Mouse (Mus musculus): ENCODE measurements around the gene Ssr2.
"Not testable (repeated sequence)": the region's sequence is repeated elsewhere in the genome, so short reads cannot be mapped to it uniquely, and the experiment has no call there.

Gene Ssr2

GRCm38 (mm10) chr3:88596547-88596946 lies 20.9 kb downstream of the Ssr2 start:
- DNase-seq (ENCODE audit: low spot score in 2 of 2) = not testable (repeated sequence)

DNA sequence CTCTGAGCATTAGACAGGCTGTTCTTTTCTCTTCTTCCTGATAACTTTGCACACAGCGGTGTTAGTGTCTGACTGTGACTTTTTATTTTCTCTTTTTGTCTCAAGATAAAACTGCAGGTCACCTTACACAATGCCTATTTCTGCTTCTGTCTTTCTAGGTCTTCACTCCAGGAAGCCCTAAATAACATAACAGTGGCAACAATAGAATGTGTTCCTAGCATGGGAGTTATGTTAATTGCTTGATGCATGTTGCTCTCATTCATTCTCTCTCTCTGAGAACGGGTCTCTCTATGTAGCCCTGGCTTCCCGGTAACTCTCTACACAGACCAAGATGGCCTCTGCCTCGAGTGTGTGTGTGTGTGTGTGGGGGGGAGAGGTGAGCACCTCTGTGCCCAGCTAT lies 26.8 kb downstream of the Ssr2 start:
- no peak for DNase-seq (ENCODE audit: low spot score in 2 of 2)

DNA sequence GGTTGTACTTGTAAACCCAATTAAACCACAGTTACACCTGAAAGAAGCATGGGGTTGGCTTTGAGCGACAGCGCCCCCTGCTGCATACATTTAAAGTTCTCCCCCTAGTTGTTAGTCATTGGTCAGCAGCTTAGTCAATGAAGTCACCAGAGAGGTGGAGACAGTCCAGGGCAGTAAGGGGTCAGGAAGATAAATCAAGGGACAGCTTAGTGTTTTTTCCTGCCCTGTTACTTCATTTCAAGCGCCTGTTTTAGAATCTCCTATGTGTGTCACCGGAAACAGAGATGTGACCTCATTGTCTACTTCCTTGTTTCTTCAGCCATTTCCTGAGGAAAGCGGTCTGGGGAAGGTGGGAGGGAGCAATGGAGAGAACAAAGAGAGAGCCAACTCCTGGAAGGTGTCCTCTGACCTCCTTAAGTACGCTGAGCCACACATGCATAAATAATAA lies 28.1 kb downstream of the Ssr2 start:
- DNase-seq (ENCODE audit: low spot score in 2 of 2) = peak; percentile 48 to 68

GRCm38 (mm10) chr3:88604863-88605262 lies 29.2 kb downstream of the Ssr2 start:
- no peak for DNase-seq (ENCODE audit: low spot score in 2 of 2)

GRCm38 (mm10) chr3:88605666-88606065 lies 30.0 kb downstream of the Ssr2 start, which contains the start of gene Arhgef2:
TSS of gene Arhgef2 (plus strand) at chr3:88605966.
- not testable (repeated sequence) for DNase-seq (ENCODE audit: low spot score in 2 of 2)

DNA sequence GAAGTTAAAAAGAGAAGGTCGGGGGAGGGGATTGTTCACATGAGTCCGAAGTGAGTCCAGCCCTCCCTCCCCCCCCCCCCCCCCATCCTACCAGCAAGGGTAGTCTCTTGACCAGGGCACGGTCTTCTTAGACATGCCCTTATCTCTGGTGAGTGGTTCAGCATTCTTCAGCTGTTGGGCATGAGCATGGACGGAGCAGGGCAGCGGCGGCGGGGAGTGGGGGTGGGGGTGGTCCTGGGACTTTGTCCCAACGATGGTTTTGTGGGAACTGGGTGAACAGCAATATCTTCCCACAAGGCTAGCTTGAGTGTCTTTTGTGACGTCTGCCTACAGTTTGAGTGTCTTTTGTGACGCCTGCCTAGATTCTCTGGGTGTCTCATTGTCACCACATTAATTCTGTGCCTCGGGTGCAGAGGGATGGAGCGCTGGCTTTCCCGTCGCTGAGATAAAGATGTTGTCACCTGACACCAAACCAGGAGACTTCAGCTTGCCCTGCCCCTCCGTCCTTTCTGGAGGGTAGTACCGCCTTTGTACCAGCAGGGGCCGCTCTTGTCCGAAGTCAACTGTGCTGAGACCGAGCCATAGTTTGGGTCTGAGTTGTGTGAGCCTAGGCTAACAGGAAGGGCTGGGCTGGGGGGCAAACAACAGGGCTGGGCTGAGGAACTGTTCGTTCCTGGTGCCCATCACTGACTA lies 31.5 kb downstream of the Ssr2 start:
- DNase-seq (ENCODE audit: low spot score in 2 of 2) = peak; percentile 77 to 86

GRCm38 (mm10) chr3:88607758-88608138 lies 32.1 kb downstream of the Ssr2 start:
- no peak for DNase-seq (ENCODE audit: low spot score in 2 of 2)

DNA sequence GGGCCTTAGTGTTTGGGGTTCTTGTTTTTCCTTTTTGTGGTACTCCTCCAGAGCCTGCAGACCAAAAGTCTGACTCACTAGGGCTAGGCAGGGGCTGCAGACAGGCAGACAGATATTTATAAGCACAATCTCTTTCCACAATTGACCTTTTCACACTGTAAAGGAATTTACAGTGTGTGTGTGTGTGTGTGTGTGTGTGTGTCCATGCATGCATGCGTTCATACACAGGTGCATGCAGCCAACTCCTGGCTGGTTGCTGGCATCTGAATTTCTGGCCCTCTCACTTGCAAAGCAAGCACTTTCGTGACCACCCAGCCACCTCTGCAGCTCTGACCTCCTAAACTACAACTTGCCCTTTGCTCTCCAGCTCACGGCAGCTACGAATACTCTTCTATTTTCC lies 33.4 kb downstream of the Ssr2 start:
- no peak for DNase-seq (ENCODE audit: low spot score in 2 of 2)

DNA sequence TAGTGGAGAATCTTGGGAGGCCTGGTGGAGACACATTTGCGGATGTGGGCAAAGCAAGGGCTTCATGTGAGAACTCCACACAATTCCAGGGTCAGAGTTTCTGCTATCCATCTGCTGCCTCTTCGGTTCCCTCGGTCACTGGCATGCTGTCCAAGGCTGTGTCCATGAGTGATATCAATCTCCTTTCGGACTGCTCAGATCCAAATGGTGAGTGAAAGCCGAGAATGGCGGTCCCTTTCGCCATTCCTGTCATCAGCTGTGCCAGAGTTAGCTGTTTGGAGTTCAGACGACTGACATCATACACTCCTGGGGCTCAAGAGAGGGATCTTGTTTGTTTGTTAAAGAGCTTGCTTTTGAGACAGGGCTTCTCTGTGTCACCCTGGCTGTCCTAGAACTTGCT lies 38.7 kb downstream of the Ssr2 start:
- no peak for DNase-seq (ENCODE audit: low spot score in 2 of 2)

GRCm38 (mm10) chr3:88615117-88615516 lies 39.4 kb downstream of the Ssr2 start:
- DNase-seq (ENCODE audit: low spot score in 2 of 2) = no peak

DNA sequence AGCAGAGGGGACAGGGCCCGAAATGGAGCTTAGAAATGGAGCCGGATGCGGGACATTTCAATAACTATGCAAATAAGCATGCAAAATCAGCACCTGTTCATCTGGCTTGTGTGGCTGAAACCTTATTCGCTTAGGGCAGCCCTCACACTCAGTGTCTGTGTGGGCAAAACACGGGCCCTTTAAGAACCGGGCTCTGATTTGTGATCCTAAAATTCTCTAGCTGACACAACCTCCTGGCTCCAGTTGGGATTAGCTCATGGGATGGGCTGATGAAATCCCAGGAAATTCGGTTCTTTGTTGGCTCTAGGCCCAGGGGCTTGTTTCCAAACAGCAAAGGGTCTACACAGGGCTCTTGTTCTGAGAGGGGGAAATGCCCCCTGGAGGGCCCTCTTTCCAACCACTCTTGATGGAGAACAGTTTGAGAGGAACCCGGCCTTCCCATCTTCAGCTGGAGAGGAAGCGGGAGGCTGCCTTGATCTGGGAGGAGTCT lies 40.3 kb downstream of the Ssr2 start:
- no peak for DNase-seq (ENCODE audit: low spot score in 2 of 2)

DNA sequence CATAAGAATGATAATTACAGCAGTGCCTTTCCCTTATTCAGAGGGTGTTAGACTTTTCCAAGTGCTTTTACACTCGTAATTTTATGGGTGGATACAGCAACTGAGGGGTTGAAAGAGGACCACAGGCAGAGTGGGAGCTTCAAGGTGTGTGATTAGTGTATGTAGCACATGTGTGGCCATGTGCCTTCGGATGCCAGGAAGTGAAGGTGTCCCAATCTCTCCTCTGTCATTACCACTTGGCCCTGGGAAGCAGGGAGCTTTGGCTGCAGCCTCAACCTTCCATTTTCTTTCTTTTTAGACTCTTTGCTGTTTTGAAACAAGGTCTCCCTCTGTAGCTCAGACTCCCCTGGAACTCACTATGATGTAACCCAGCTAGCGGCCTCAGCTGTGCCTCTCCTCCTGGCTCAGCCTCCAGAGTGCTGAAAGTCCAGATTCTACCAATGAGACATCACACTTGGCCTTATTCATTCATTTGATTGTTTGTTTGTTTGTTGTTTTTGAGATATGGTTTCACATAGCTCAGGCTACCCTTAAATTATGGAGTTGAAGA lies 41.4 kb downstream of the Ssr2 start:
- DNase-seq (ENCODE audit: low spot score in 2 of 2) = no peak

DNA sequence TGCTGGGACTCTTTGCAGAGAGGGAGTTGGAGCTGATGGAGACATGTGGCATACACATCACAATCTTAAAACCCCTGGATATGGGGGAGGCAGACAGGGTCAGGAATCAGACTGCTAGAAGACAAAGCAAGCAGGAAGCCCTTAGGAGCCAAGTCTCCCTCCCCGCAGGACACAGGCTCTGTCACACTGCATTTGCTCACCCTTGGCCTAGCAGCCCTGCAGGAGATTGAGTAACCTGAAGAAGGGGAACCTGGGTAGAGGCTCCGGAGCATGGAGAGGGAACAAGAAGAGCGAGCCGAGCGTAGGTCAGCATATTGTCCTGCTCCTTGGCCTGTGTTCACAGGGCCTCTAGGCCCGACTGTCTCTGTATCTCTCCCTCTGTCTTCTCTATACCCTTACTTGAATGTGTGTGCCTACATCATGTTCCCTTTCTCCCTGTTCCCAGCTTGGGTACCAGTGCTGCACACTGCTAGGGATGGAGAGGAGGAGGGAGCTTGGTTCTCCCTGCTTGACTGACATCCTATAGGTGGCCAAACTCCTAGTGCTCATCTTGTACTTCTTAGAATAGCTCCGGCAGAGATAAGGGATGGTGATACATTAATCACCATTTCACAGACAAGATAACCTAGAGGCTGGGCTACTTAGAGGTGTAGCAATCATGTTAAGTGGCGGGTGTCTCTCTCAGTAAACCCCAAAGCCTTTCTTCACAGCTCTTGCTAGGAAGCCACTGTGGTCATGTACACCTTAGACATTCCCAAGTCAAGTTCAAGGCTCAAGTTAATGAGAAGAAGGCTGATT lies 42.6 kb downstream of the Ssr2 start:
- DNase-seq (ENCODE audit: low spot score in 2 of 2) = no peak

GRCm38 (mm10) chr3:88619113-88620097 lies 43.7 kb downstream of the Ssr2 start:
- no peak for DNase-seq (ENCODE audit: low spot score in 2 of 2)

- no peak for DNase-seq (ENCODE audit: low spot score in 2 of 2)
Measured at GRCm38 (mm10) chr3:88620146-88620991, 44.7 kb downstream of the Ssr2 start.

- peak; percentile 61 to 71 for DNase-seq (ENCODE audit: low spot score in 2 of 2)
Measured at GRCm38 (mm10) chr3:88620992-88621536, 45.4 kb downstream of the Ssr2 start.

- DNase-seq (ENCODE audit: low spot score in 2 of 2) = no peak
Measured at GRCm38 (mm10) chr3:88621537-88622112, 45.9 kb downstream of the Ssr2 start.

- DNase-seq (ENCODE audit: low spot score in 2 of 2) = no peak
Measured at GRCm38 (mm10) chr3:88622113-88622940, 46.7 kb downstream of the Ssr2 start.

DNA sequence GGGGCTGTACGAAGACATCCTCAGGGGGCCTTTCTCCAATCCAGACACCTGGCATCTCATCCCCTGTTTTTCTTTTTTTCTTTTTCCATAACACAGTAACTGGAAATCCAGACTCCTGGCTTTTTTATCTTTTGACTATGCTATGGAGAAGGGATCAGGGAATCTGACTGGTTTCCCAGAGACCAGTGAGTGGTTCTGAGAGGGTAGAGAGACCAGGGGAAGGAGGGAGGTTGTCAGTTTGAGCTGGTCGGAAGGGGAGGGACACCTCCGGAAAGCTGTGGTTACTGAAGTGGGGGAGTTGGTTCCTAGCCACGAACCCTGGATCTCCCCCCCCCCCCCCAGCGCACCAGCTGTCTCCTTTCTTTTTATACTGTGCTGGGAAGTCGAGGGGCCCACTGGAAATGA lies 47.3 kb downstream of the Ssr2 start:
- DNase-seq (ENCODE audit: low spot score in 2 of 2) = no peak

All from spleen, postnatal 14 days (tissue).